Mouse (Mus musculus): Measurements from ENCODE around the gene Bicd2.

Bicd2 gene

DNA sequence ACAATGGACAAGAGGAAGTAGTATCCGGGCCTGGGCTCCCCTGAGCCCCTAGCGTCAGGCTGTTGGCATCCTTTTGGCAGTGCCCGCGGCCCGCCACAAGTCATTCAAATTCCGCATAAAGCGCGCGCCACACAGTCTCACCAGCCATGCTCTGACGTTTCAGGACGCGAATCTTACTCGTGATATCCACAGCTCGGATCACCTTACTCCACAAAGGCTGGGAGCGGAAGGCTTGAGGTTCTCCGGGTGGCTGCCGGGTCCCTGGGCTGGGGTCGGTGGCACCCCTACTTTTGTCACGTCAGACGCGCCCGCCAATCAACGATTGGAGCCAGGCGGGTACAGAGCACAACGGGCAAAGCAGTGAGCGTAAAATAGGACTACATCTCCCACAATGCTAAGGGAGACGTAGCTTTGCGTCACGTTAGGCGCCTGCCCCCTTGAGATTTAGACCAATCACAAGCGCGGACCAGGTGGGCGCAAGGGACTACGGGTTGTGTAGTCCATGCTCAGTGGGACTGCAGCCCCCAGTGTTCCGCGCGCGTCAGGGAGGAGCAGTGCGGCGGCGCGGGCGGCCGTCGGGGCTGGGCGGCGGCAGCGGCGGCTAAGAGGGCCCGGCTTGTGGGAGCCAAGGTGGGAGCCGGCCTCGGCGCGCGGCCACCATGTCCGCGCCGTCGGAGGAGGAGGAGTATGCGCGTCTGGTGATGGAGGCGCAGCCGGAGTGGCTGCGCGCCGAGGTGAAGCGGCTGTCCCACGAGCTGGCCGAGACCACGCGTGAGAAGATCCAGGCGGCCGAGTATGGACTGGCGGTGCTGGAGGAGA lies at the start of gene Bicd2:
Gene Bicd2 (plus strand): TSS at position 574 of the 819 bp plus-strand sequence.
- DNase-seq (ENCODE audit: low spot score): peak; percentile 92

DNA sequence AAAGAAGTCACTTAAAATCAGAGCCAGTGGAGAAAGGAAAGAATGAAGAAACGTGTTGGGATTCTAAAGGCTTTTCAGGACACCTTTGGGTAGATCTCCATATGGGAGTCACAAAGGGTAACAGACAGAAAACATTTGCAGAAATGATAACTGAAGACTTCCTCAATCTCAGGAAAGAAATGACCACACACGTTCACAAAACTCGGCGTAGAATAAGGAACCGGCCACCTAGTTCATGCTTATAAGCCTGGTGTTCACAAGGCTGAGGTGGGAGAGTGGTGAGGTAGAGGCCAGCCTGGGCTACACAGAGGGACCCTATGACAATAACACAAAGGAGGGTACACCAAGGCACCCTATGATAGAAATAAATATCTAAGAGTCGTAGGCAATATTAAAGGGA lies 49.4 kb upstream of the Bicd2 start:
- DNase-seq (ENCODE audit: low spot score): no peak

DNA sequence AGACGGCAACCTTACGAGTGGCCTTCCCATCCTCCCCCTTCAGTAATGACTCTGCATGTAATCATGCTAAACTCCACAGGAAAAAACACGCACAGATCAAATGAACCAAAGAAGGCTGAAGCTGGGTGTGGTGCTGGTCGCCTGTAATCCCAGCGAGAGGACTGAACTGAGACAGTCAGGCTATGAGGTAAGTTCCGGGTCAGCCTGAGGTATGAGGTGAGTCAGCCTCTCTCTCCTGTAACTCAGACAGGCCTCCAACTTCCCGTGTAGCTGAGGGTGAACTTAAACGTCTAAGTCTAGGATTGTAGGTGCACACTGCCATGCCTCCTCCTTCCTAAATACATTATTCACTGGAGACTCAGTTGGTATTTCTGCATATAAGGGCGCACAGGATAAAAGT lies 47.3 kb upstream of the Bicd2 start:
- no peak for DNase-seq (ENCODE audit: low spot score)

DNA sequence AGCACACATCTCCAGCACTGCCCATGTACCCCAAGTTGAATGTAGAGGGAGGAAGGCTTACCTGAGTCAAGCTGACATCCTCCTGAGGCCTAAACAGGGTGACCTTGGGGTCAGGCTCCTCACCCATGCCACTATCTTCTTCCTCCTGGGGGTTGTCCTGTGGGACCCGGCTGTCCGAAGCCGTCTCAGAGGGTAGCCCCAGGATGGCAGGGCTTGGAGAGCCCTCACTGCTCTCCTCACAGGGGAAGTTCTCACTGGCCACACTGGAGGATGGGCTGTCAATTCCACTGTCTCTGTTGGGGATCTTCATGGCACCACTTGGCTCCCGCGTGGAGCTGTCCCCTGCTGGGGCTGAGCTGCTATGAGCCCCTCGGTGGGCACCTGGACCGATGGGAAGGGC lies 45.1 kb upstream of the Bicd2 start:
- no peak for DNase-seq (ENCODE audit: low spot score)

DNA sequence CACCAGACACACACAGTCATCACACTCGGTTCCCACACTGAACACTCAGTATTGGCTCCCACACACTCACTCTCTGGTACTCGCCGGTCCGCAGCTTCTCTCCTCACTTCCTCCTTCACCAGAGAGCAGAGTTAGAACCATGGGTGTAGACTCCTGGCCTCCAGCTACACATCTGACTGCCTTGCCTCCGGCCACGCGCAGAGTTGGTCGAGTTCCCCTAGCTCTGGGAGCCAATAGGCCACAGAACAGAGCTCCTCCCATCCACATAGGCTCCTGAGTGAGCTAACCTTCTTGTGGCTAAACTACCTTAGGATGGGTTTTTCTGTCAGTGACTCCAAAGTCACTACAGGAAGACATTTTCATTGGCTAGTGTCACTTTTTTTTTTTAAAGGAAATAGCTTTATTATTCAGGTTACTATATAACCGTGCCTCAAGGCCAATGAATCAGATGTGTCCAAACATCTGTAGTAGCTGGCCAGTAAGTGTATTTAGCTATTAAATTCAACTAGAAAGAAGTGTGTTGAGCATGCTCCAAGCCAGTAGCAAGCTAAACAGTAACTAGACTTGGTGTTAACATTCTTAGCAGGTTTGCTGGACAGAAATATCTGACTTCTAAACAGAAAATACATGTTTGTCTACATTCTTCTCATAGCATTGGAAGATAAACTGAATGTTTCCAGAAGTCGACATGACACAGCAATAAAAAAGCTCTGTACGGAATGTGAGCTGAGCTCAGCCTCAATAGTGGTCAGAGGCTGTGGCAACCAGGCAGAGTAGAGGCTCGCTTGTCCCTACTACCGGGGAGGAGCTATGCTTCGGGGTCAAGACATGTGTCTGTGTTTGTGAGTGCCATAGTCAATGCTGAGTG lies 42.6 kb upstream of the Bicd2 start:
- DNase-seq (ENCODE audit: low spot score): no peak

DNA sequence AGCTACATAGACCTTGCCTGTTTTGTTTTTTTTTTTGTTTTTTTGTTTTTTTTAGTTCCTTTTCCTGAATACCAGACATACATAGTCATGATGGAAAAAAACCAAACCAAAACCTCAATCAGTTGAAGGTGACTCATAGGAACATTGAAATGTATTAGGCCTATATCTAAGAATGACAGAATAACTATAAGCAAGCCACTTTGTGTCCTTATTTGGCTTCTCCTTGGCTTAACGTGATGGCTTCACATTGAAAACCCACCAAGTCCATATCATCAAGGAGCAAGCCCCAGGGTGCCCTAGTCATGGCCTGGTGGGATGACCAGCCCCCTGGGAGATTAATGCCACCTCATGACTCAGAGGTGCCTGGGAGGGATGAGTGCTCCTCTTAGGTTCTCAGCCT lies 40.6 kb upstream of the Bicd2 start:
- no peak for DNase-seq (ENCODE audit: low spot score)

DNA sequence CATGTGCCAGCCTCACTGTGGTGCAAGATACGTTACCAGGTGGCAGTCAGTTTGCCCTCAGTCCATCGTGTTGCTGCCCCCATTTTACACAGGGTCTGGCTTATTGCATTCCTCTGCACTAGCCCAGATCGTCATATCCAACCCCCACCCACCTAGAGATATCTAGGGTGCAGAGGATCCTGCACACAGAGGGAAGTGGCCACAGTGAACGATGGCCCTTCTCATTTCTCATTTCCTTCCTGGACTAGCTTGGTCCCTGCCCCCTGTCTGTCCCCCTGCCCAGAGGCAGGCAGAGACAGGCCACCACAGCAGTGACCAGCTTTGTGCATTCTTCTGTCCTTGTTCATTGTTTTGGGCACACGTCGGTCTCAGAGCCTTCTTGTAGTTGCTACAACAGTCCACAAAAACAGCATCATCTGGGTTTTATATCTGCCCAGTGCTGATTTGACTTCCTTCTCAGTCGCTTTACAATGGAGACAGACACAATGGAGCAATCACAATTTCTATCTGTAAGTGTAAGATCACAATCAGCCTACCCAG lies 34.5 kb upstream of the Bicd2 start:
- no peak for DNase-seq (ENCODE audit: low spot score)

DNA sequence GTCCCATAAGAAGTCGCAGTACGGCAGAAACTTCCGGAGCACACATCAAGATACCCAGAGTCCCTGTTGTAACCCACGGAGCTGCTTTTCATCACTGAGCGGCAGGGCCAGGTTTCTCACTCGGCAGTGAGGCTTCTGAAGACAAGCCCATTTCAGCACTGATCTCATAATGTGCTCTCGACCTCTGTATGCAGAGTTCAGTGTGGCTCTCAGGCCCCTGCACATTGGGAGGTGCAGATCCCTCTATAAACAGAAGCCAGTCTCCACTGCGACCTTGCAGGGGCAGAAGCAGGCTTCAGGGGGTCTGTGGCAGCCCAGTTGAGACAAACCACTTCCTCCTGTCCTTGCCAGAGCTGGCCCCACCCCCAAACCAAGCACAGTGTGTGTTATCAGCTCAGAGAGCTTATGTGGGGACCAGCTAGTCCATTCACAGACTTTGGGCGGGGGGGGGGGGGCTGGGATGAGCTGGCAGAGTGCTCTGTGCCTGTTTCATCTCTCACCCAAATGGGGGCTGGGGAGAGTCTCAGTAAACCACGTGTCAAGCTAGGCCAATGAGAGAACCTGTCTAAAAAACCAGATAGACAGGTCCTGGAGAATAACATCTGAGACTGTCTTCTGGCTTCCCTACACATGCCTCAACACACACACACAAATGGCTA lies 33.9 kb upstream of the Bicd2 start:
- peak; percentile 53 for DNase-seq (ENCODE audit: low spot score)

DNA sequence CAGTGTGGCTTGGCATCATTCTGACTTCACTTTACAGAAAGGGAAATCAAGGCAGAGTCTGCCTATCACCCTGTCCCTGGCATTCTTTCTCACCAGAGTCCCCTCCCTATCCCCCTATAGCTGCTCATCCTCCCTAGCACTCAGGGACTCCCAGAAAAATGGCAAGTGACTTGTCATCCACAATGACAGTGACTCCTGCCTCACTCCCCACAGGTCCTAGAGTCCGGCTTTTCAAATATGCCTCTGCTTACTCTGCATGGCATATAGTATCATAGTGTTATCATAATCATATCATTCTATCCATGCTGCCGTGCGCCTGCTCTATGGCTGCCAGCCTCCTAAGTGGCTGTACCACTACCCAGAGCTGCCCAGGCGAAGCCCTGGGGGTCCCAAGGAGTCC lies 33.2 kb upstream of the Bicd2 start:
- no peak for DNase-seq (ENCODE audit: low spot score)

DNA sequence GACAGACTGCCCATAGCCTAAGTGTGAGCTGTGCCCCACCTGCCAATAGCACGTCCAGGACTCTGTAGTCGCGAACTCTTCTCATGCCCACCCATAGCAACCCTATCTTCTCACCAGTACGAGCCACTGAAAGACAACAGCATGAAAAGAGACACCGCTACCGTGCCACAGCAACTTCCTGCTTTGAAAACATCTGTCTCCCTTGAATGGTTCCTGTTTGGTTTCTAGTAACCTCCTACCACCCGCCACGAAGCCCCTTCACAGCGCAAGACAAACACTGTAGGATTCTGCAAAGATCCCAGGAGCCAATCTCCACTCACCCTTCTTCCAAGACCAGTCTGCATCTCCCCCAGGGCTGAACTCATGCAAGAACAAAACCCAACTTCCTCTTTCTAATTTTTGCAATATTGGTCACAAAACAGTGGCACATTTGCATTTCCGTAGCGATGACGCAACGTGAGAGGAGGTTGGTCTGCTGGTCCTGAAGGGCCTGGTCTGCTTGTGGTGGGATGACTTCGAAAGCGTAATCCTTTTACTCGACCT lies 32.5 kb upstream of the Bicd2 start:
- no peak for DNase-seq (ENCODE audit: low spot score)

DNA sequence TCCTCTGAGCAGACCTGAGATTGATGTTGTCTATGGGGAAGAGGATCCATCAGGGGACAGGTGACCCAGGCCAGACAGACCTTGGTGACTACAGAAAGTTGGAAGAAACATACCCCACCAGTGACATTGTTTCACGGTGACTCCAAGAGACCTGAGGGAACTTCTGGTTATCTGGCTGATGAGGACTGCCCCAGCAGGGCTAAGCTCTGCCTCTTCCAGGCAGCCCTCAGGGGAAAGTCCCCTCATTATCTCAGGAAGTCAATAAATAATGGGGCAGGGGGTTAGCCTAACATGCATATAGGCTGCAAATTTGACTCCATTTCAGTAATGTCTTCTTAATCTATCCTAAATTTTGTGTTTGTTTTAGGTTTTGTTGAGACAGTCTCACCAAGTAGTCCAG lies 31.9 kb upstream of the Bicd2 start:
- DNase-seq (ENCODE audit: low spot score): no peak

DNA sequence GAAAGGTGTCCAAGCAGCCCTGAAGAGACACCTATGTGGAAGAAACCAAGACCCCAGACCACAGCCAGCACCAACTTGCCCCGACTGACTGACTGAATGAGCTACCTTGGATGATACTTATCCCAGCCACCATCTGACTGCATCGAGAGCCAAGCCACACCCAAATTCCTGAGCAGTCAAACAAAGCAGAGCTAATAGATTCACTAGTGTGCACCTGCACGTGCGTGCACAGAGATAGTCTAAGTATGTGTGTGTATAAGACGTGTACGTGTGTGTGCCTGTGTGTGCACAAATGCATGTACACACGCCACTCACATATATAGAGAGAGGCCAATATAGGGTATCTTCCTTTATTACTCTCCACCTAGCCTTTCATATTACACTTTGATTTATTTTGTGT lies 29.7 kb upstream of the Bicd2 start:
- no peak for DNase-seq (ENCODE audit: low spot score)

DNA sequence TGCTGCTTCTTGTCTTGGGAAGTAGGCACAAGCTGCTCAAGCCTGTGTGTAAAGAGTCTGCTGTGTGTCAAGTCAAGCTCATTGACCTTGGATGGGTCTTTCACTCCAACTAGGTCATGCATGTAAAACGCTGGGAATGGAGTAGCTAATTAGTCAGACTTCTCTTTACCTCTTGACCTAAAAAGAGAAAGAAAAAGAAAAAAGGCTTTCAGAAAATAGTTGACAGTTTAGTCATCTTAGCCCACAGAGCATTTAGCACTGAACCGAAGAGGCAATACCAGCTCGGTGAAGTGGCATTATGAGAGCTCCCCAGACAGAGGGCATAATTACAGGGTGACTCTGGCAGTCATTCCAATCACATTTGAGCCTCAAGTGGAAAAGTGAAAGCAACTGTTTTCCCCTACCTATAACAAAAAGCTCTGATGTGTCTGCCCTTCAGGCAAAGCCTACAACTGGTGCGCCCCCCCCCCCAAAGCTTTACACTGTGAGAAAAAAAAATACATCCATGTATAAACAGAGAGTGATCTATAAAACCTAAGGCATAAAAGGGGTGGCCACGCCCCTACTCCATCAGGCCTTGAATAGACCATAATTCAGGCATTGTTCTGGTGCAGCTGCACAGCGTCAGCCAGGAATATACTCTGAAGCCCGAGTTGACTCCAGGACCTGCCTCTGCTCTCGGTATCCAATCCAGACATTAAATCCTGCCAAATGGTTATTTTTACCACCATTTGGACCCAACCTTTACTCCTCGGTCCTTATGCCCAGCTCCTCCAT lies 24.8 kb upstream of the Bicd2 start:
- no peak for DNase-seq (ENCODE audit: low spot score)

DNA sequence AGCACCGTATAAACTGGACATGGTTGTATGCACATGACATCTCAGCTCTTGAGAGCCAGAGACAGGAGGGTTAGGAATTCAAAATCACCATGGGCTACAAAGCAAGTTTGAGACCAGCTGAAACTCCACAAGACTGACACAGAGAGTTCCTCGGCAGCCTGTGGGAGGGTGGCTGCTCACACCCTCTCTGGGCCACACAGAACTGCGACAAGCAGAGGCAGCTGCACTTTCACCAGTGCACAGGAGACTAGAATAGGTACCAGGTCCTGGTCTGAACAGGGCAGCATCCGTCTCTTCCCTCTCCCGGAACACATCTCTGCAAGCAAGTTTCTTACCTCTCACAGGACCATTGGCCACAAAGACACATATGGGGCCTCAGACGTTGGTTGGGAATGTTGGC lies 23.9 kb upstream of the Bicd2 start:
- no peak for DNase-seq (ENCODE audit: low spot score)

DNA sequence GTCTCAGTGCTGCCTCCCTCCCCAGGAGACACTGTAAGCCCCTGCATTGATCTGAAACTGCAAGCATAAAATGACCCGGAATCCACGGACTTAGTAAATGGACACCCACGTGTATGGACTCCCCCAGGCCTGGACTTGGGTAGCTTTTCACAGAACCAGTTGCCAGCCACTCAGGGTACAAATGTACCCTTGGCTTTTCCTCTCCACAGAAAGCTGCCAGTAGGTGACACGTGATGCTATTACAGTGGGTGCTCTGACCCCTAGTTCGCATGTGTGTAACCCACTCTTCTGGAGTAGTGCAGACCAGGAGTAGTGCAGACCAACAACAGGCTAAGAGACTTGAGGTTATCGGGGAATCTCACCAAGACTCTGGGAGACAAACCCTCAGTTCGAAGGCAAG lies 23.5 kb upstream of the Bicd2 start:
- DNase-seq (ENCODE audit: low spot score): no peak

DNA sequence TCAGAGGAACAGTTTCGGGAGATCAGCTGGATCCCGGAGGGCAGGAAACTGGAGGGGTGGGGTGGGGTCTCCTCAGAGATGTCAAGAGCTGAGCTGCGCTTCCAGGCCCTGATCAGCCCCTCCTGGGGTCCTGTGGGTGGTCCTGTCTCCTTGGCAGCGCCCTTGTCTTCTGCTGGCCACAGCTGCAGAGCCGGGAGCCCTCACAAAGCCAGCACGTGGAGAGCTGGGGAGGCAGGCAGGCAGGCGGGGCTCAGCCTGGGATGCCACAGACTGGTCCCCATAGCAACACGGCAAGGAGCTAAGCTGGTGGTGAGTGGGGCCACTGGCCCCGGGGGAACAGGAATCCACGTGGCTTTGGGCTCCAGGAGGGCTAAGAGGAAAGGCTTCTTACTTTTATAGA lies 21.3 kb upstream of the Bicd2 start, which contains the start of gene Fgd3:
Gene Fgd3 (minus strand): TSS at position 272 of the 400 bp plus-strand sequence.
- peak; percentile 63 for DNase-seq (ENCODE audit: low spot score)

DNA sequence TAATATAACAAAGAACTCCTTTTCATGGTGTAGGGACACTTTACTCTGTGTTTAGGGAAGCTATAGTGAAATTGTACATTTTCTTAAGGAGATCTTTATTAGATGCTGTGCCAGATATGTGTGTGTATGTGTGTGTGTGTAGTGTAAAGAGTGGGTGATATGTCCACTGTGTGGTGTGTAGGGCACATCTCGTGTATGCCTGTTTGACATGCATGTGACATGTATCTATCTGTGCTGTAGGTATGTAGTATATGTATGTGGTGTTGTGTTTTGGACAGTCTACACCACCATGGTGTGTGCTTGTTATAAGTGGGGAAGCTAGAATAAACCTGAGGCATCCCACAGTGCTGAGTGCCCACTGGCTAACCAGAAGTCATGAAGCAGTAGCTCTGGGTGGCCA lies 20.9 kb upstream of the Bicd2 start:
- no peak for DNase-seq (ENCODE audit: low spot score)

DNA sequence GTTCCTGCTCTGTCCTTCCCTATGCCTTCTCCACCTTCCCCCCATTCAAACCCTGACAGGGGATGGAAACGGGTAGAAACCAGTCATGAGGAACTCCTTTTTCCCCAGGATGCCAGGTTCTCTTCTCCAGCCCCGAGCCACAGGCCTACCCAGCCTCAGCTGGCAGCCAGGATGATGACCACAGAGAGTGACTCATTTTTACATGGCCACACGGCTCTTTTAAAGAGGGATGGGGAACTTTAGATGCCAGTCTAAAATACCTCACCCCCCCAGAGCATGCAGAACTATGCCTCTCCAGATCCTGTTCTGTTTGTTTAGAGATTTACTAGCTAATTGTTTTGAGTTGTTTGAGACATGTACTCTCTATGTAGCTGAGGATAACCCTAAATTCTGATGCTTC lies 19.9 kb upstream of the Bicd2 start:
- DNase-seq (ENCODE audit: low spot score): no peak

DNA sequence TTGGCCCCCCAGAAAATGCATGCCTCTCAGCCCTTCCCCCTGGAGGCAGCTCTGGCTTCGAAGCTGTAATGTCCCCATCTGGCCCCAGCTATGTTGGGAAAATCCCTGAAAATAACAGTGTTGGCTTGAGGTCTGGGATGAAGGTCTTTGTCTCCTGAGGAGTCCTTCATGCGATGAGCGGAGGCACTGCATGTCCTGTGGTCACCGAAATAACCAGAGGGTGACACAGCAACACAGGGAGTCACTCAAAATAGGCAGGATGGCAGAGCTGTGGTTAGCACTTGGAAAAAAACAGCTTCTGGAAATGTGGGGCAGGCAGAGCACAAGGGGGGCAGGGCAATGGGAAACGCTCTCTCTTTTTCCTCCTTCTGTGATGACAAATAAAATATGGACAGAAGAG lies 19.2 kb upstream of the Bicd2 start:
- DNase-seq (ENCODE audit: low spot score): no peak

DNA sequence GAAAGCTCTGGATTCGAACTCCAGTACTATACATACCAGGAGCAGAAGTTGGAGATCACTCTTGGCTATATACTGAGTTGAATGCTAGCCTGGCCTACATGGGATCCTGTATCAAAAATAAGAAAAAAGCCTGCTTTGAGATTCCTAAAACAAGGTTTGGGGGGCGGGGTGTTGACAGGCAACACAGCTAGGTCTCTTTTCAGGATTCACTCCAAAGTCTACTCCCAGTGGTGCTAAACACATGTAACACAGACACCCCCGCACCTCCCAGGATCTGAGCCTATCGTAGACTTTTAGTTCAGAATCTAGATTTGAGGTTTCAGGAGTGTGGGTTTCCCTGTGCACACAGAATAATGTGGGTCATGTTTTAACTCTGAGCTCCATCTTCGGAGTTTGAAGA lies 18.6 kb upstream of the Bicd2 start:
- DNase-seq (ENCODE audit: low spot score): no peak

DNA sequence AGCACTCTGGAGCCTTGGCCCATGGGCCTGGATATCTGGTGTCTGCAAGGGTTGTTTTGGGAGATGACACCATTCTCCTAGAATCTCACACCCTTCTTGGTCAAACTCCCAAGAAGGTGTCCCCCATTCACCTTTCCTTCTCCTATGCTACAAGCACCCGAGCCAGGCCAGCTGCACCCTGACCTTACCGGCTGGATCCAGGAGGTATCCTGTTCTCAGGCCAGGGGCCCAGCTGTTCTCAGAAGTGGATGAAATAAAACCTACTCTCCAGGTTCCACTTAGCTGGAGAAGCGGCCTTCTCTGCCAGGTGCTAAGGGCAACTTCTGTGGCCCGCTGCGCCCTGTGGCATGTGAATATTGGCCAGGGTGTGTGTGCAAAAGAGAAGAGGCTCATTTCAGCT lies 16.5 kb upstream of the Bicd2 start:
- DNase-seq (ENCODE audit: low spot score): no peak
